Mouse (Mus musculus) myocyte (in vitro differentiated cells): ENCODE data around the gene Pgap2. TPM values are rescaled to one million over a fixed set of nuclear protein-coding genes. Genes with fewer than 3 reads are reported as not detected.

ENCODE experiments used
- H3K27me3 ChIP-seq: one replicate; pipeline ENCODE4 v1.6.1; 2011; ENCODE audit not compliant: control insufficient read depth, insufficient read depth, insufficient read length
- H3K36me3 ChIP-seq: one replicate; pipeline ENCODE4 v1.6.1; 2011; ENCODE audit not compliant: control insufficient read depth, insufficient read depth
- H3K4me2 ChIP-seq: one replicate; pipeline ENCODE4 v1.6.1; 2011; ENCODE audit warnings: low read depth, control low read depth
- H3K4me3 ChIP-seq: one replicate; pipeline ENCODE4 v1.5.1; 2011; ENCODE audit warnings: mild to moderate bottlenecking, control low read depth, moderate library complexity
- H3K79me2 ChIP-seq: one replicate; pipeline ENCODE4 v1.6.1; 2011; ENCODE audit not compliant: control insufficient read depth, insufficient read depth
- H3ac ChIP-seq: one replicate; pipeline ENCODE4 v1.6.1; 2011; ENCODE audit not compliant: control insufficient read depth, insufficient read length
- CEBPB ChIP-seq: IDR thresholded peaks from 2 replicates; pipeline ENCODE4 v1.6.1; 2011; ENCODE audit warnings: mild to moderate bottlenecking, moderate library complexity; ENCODE audit not compliant: poor library complexity, insufficient read depth, severe bottlenecking
- E2F4 ChIP-seq: IDR thresholded peaks from one replicate; pipeline ENCODE4 v1.6.1; 2011; ENCODE audit warnings: mild to moderate bottlenecking, control low read depth, moderate library complexity; ENCODE audit not compliant: insufficient read depth
- MAX ChIP-seq: IDR thresholded peaks from one replicate; pipeline ENCODE4 v1.6.1; 2011; ENCODE audit warnings: low read depth, mild to moderate bottlenecking, control low read depth
- MYOD1 ChIP-seq, 3 experiments: IDR thresholded peaks; one replicate each; pipeline ENCODE4 v1.6.1; 2011; ENCODE audit warnings: control low read depth in 2 of 3, low read depth in 2 of 3, mild to moderate bottlenecking in 2 of 3, moderate library complexity in 1 of 3; ENCODE audit not compliant: insufficient read length in 2 of 3, control insufficient read depth in 1 of 3
- MYOG ChIP-seq, 3 experiments: IDR thresholded peaks; one replicate each; pipeline ENCODE4 v1.6.1; 2011; ENCODE audit warnings: control low read depth in 2 of 3, low read depth in 2 of 3, mild to moderate bottlenecking in 2 of 3; ENCODE audit not compliant: insufficient read length in 2 of 3, control insufficient read depth in 1 of 3, insufficient read depth in 1 of 3
- POLR2A ChIP-seq: IDR thresholded peaks from one replicate; pipeline ENCODE4 v1.6.1; 2011; ENCODE audit warnings: low read depth, mild to moderate bottlenecking, control low read depth, moderate library complexity; ENCODE audit not compliant: insufficient read length
- POLR2AphosphoS2 ChIP-seq: IDR thresholded peaks from one replicate; pipeline ENCODE4 v1.6.1; 2011; ENCODE audit warnings: low read depth, control low read depth; ENCODE audit not compliant: insufficient read length
- REST ChIP-seq: IDR thresholded peaks from one replicate; pipeline ENCODE4 v1.6.1; 2011; ENCODE audit warnings: mild to moderate bottlenecking, control low read depth, moderate library complexity; ENCODE audit not compliant: insufficient read depth, insufficient read length
- SRF ChIP-seq: IDR thresholded peaks from one replicate; pipeline ENCODE4 v1.6.1; 2011; ENCODE audit warnings: low read depth; ENCODE audit not compliant: control insufficient read depth, insufficient read length
- TCF12 ChIP-seq: IDR thresholded peaks from one replicate; pipeline ENCODE4 v1.6.1; 2011; ENCODE audit warnings: mild to moderate bottlenecking, control low read depth; ENCODE audit not compliant: poor library complexity, insufficient read depth, severe bottlenecking
- TCF3 ChIP-seq: IDR thresholded peaks from one replicate; pipeline ENCODE4 v1.6.1; 2011; ENCODE audit warnings: low read depth, control low read depth; ENCODE audit not compliant: insufficient read length
- USF1 ChIP-seq: IDR thresholded peaks from one replicate; pipeline ENCODE4 v1.6.1; 2011; ENCODE audit warnings: low read depth, mild to moderate bottlenecking, control low read depth, moderate library complexity
- polyA plus RNA-seq: library from polyadenylated mRNA; unstranded; fragments of >200 nt; fragmentation: generic; extraction: Trizol; gene quantifications from one replicate; pipeline ENCODE4 v1.2.1, GENCODE M21; 2012; ENCODE audit warnings: missing spikeins

The Pgap2 gene
- polyA plus RNA-seq, 1 experiment: 33.3 TPM

GRCm38 (mm10) chr7:102200996-102201785 is 8.8 kb upstream of the Pgap2 start:
- H3ac ChIP-seq: no peak overlapping the region
- H3K4me2 ChIP-seq: no peak overlapping the region
- no peaks in the 10 kb centered on the region for H3K36me3 ChIP-seq
- TF ChIP-seq TCF12: no peak
- no peak for TF ChIP-seq REST
- no peak for TF ChIP-seq MAX
- TF ChIP-seq CEBPB: no peak
- no peak for TF ChIP-seq MYOD1 (IDR thresholded peaks at IDR 0.05; ENCODE audit: control insufficient read depth in 1 of 3, insufficient read length in 2 of 3, low read depth in 2 of 3)
- no peak for TF ChIP-seq USF1
- no peak for TF ChIP-seq MYOG (IDR thresholded peaks at IDR 0.05; ENCODE audit: control insufficient read depth in 1 of 3, insufficient read depth in 1 of 3, insufficient read length in 2 of 3, low read depth in 2 of 3)
- TF ChIP-seq SRF: no peak
- no peak overlapping the region for H3K4me3 ChIP-seq
- H3K79me2 ChIP-seq: peaks cover 99% of the 10 kb centered on the region
- no peaks in the 10 kb centered on the region for H3K27me3 ChIP-seq

GRCm38 (mm10) chr7:102204296-102204857 is 5.6 kb upstream of the Pgap2 start:
- Histone ChIP-seq H3K4me2 (no peak overlapping the region), H3K79me2 (peaks cover 100% of the 10 kb centered on the region), H3K36me3 (no peaks in the 10 kb centered on the region), H3ac (no peak overlapping the region), H3K4me3 (no peak overlapping the region), H3K27me3 (no peaks in the 10 kb centered on the region)
- TF ChIP-seq POLR2AphosphoS2: no peak
- no peak for TF ChIP-seq POLR2A

GRCm38 (mm10) chr7:102205646-102206045 is 4.4 kb upstream of the Pgap2 start:
- peaks cover 90% of the 10 kb centered on the region for H3K79me2 ChIP-seq
- TF ChIP-seq POLR2A (no peak), SRF (no peak), CEBPB (no peak), E2F4 (no peak), TCF3 (no peak), USF1 (no peak), MAX (no peak), MYOD1 (IDR thresholded peaks at IDR 0.05; ENCODE audit: control insufficient read depth in 1 of 3, insufficient read length in 2 of 3, low read depth in 2 of 3) (no peak), REST (no peak), MYOG (IDR thresholded peaks at IDR 0.05; ENCODE audit: control insufficient read depth in 1 of 3, insufficient read depth in 1 of 3, insufficient read length in 2 of 3, low read depth in 2 of 3) (no peak), TCF12 (no peak)
- no peak overlapping the region for H3ac ChIP-seq
- no peaks in the 10 kb centered on the region for H3K36me3 ChIP-seq
- no peak overlapping the region for H3K4me2 ChIP-seq
- no peak overlapping the region for H3K4me3 ChIP-seq
- no peaks in the 10 kb centered on the region for H3K27me3 ChIP-seq

- H3ac ChIP-seq: peak overlapping the region; percentile 68
- H3K79me2 ChIP-seq: peaks cover 58% of the 10 kb centered on the region
- no peak for TF ChIP-seq TCF3
- no peak for TF ChIP-seq MAX
- no peak for TF ChIP-seq E2F4
- TF ChIP-seq SRF: no peak
- no peak for TF ChIP-seq TCF12
- TF ChIP-seq CEBPB: no peak
- TF ChIP-seq POLR2AphosphoS2: no peak
- TF ChIP-seq REST: no peak
- TF ChIP-seq MYOD1 (IDR thresholded peaks at IDR 0.05; ENCODE audit: control insufficient read depth in 1 of 3, insufficient read length in 2 of 3, low read depth in 2 of 3): no peak
- H3K36me3 ChIP-seq: no peaks in the 10 kb centered on the region
- no peaks in the 10 kb centered on the region for H3K27me3 ChIP-seq
- H3K4me3 ChIP-seq: peak overlapping the region; percentile 53
- peak overlapping the region; percentile 78 for H3K4me2 ChIP-seq
These were observed 1.1 kb upstream of the Pgap2 start for GRCm38 (mm10) chr7:102208806-102209363.

GRCm38 (mm10) chr7:102211071-102211470 is 1.1 kb downstream of the Pgap2 start:
- Histone ChIP-seq H3K4me2 (peak overlapping the region; percentile 93), H3K4me3 (peak overlapping the region; percentile 53), H3K27me3 (no peaks in the 10 kb centered on the region), H3K79me2 (peaks cover 36% of the 10 kb centered on the region), H3ac (no peak overlapping the region), H3K36me3 (no peaks in the 10 kb centered on the region)
- TF ChIP-seq USF1 (no peak), MYOD1 (IDR thresholded peaks at IDR 0.05; ENCODE audit: control insufficient read depth in 1 of 3, insufficient read length in 2 of 3, low read depth in 2 of 3) (no peak), TCF12 (no peak), E2F4 (no peak)
